Mouse (Mus musculus) embryonic facial prominence, embryonic 15.5 days (tissue): ENCODE results near the gene Rbm18. TPM values are rescaled to one million over a fixed set of nuclear protein-coding genes. Genes with fewer than 3 reads are reported as not detected.
"Not testable (repeated sequence)": the region's sequence is repeated elsewhere in the genome, so short reads cannot be mapped to it uniquely, and the experiment has no call there.

Source experiments
- ATAC-seq: fragments of 200-750 bp; cut with Nextera tagmentation; 2 replicates; pipeline ENCODE4 v1.8.0; 2017; ENCODE audit warnings: low read depth, moderate TSS enrichment; ENCODE audit not compliant: insufficient number of reproducible peaks, low FRiP score, low TSS enrichment
- H3K27ac ChIP-seq: fragments of 300-500 bp; sonication (generic); replicated peaks from 2 replicates; pipeline ENCODE4 v1.5.1; 2015; ENCODE audit warnings: mild to moderate bottlenecking, inconsistent platforms
- H3K27me3 ChIP-seq: fragments of 300-500 bp; sonication (generic); 2 replicates; pipeline ENCODE4 v1.6.1; 2015; ENCODE audit warnings: inconsistent platforms
- H3K36me3 ChIP-seq: fragments of 300-500 bp; sonication (generic); 2 replicates; pipeline ENCODE4 v1.6.1; 2015; ENCODE audit warnings: mild to moderate bottlenecking, inconsistent platforms
- H3K4me1 ChIP-seq: fragments of 300-500 bp; sonication (generic); 2 replicates; pipeline ENCODE4 v1.6.1; 2015; ENCODE audit warnings: inconsistent platforms
- H3K4me2 ChIP-seq: fragments of 300-500 bp; sonication (generic); replicated peaks from 2 replicates; pipeline ENCODE4 v1.6.1; 2015; ENCODE audit warnings: mild to moderate bottlenecking, inconsistent platforms
- H3K4me3 ChIP-seq: fragments of 300-500 bp; sonication (generic); replicated peaks from 2 replicates; pipeline ENCODE4 v1.5.1; 2015; ENCODE audit warnings: mild to moderate bottlenecking, inconsistent platforms
- H3K9ac ChIP-seq: fragments of 300-500 bp; sonication (generic); 2 replicates; pipeline ENCODE4 v1.6.1; 2015; ENCODE audit warnings: inconsistent platforms
- H3K9me3 ChIP-seq: fragments of 300-500 bp; sonication (generic); replicated peaks from 2 replicates; pipeline ENCODE4 v1.6.1; 2016; ENCODE audit warnings: inconsistent platforms
- WGBS: fragments of 180-500 bp; shearing (Covaris S2); methylation state at CpG from one replicate; pipeline ENCODE4 v1.1.7; 2015; 5-methylcytosine and 5-hydroxymethylcytosine counted together
- polyA plus RNA-seq: library from polyadenylated mRNA; unstranded; fragments of >200 nt; fragmentation: Nextera tagmentation; extraction: Ambion mirVana; gene quantifications from 2 replicates; pipeline ENCODE4 v1.2.1, GENCODE M21; 2015

The Rbm18 gene
- 73.3 and 78.7 TPM in 2 replicates for polyA plus RNA-seq

- ATAC-seq, result peak; percentile 96
- H3K36me3 ChIP-seq, result peaks cover 22% of the 10 kb centered on the region
- peaks cover 15% of the 10 kb centered on the region for H3K4me1 ChIP-seq
- H3K9me3 ChIP-seq, result no peaks in the 10 kb centered on the region
- H3K4me3 ChIP-seq, result peak within 1 kb of the TSS; percentile 74
- no peaks in the 10 kb centered on the region for H3K27me3 ChIP-seq
- peak within 1 kb of the TSS; percentile 87 for H3K27ac ChIP-seq
- H3K9ac ChIP-seq, result peak within 1 kb of the TSS; percentile 71
- peak within 1 kb of the TSS; percentile 61 for H3K4me2 ChIP-seq
- WGBS, result under 1% methylated on average over 50 of the region's 50 CpGs
Observed at GRCm38 (mm10) chr2:36136300-36136941, at the start of gene Rbm18, which contains the start of gene Mrrf. Rbm18 (minus strand) TSS chr2:36136773. Mrrf (plus strand) TSS chr2:36136389.

GRCm38 (mm10) chr2:36184876-36185275 is 48.3 kb upstream of the Rbm18 start:
- no peak; the same call in 1 of the 2 replicates for ATAC-seq
- no peaks in the 10 kb centered on the region for H3K27me3 ChIP-seq

GRCm38 (mm10) chr2:36184192-36184591 is 47.6 kb upstream of the Rbm18 start:
- Histone ChIP-seq H3K4me3 (no peak overlapping the region), H3K4me1 (peaks cover 14% of the 10 kb centered on the region; the same call in 1 of the 2 replicates), H3K27me3 (no peaks in the 10 kb centered on the region), H3K9ac (no peak overlapping the region), H3K9me3 (no peaks in the 10 kb centered on the region), H3K27ac (0 out of 2 replicates have a peak overlapping the region, but pooled peaks have one; percentile 40), H3K4me2 (no peak overlapping the region), H3K36me3 (peaks cover 8% of the 10 kb centered on the region; the same call in 1 of the 2 replicates)
- ATAC-seq, result no peak
- WGBS, result 82% methylated on average over 2 of the region's 2 CpGs

More at GRCm38 (mm10) chr2:36184876-36185275, 48.3 kb upstream of the Rbm18 start:
- H3K4me2 ChIP-seq, result no peak overlapping the region
- H3K9ac ChIP-seq, result no peak overlapping the region
- peak overlapping the region; percentile 40; the same call in 1 of the 2 replicates for H3K27ac ChIP-seq
- peaks cover 14% of the 10 kb centered on the region; the same call in 1 of the 2 replicates for H3K4me1 ChIP-seq
- H3K36me3 ChIP-seq, result 0 out of 2 replicates have a peak, but pooled peaks cover 6% of the 10 kb centered on the region
- no peak overlapping the region for H3K4me3 ChIP-seq
- 45% methylated on average over 6 of the region's 6 CpGs for WGBS
- H3K9me3 ChIP-seq, result no peaks in the 10 kb centered on the region

GRCm38 (mm10) chr2:36183278-36183677 is 46.7 kb upstream of the Rbm18 start:
- 38% methylated on average over 2 of the region's 2 CpGs for WGBS
- Histone ChIP-seq H3K27ac (peak overlapping the region; percentile 9; the same call in 1 of the 2 replicates), H3K9ac (no peak overlapping the region), H3K4me3 (no peak overlapping the region), H3K4me1 (peaks cover 14% of the 10 kb centered on the region; the same call in 1 of the 2 replicates), H3K9me3 (no peaks in the 10 kb centered on the region), H3K4me2 (no peak overlapping the region), H3K27me3 (no peaks in the 10 kb centered on the region), H3K36me3 (peaks cover 12% of the 10 kb centered on the region; the same call in 1 of the 2 replicates)
- ATAC-seq, result no peak

GRCm38 (mm10) chr2:36181587-36182368 is 45.2 kb upstream of the Rbm18 start:
- H3K4me1 ChIP-seq, result peaks cover 14% of the 10 kb centered on the region; the same call in 1 of the 2 replicates
- ATAC-seq, H3K4me3 ChIP-seq, H3K27ac ChIP-seq, H3K9ac ChIP-seq, H3K4me2 ChIP-seq, H3K9me3 ChIP-seq, H3K27me3 ChIP-seq: not testable (repeated sequence)
- peaks cover 18% of the 10 kb centered on the region; the same call in 1 of the 2 replicates for H3K36me3 ChIP-seq
- 72% methylated on average over 4 of the region's 4 CpGs for WGBS

GRCm38 (mm10) chr2:36179487-36179886 is 42.9 kb upstream of the Rbm18 start:
- 57% methylated on average over 3 of the region's 3 CpGs for WGBS

GRCm38 (mm10) chr2:36172574-36172973 is 36.0 kb upstream of the Rbm18 start:
- Histone ChIP-seq H3K4me1 (peaks cover 23% of the 10 kb centered on the region; the same call in 1 of the 2 replicates), H3K4me2 (no peak overlapping the region), H3K9ac (no peak overlapping the region), H3K36me3 (peaks cover 9% of the 10 kb centered on the region; the same call in 1 of the 2 replicates), H3K27me3 (no peaks in the 10 kb centered on the region), H3K27ac (0 out of 2 replicates have a peak overlapping the region, but pooled peaks have one; percentile 28), H3K4me3 (no peak overlapping the region), H3K9me3 (no peaks in the 10 kb centered on the region)
- ATAC-seq, result 0 out of 2 replicates have a peak, but pooled peaks have one; percentile 17
- 80% methylated on average over 3 of the region's 3 CpGs for WGBS

More at GRCm38 (mm10) chr2:36179487-36179886, 42.9 kb upstream of the Rbm18 start:
- peaks cover 12% of the 10 kb centered on the region; the same call in 1 of the 2 replicates for H3K4me1 ChIP-seq
- no peaks in the 10 kb centered on the region for H3K9me3 ChIP-seq
- H3K27ac ChIP-seq, result no peak overlapping the region
- no peak overlapping the region for H3K4me2 ChIP-seq
- peaks cover 19% of the 10 kb centered on the region; the same call in 1 of the 2 replicates for H3K36me3 ChIP-seq
- ATAC-seq, result no peak
- no peak overlapping the region for H3K9ac ChIP-seq
- H3K4me3 ChIP-seq, result no peak overlapping the region
- H3K27me3 ChIP-seq, result no peaks in the 10 kb centered on the region

GRCm38 (mm10) chr2:36172136-36172535 is 35.6 kb upstream of the Rbm18 start:
- no peaks in the 10 kb centered on the region for H3K27me3 ChIP-seq
- no peak overlapping the region for H3K4me2 ChIP-seq
- peak; percentile 78 for ATAC-seq
- no peak overlapping the region for H3K4me3 ChIP-seq
- peak overlapping the region; percentile 41; the same call in 1 of the 2 replicates for H3K27ac ChIP-seq
- no peaks in the 10 kb centered on the region for H3K9me3 ChIP-seq
- peaks cover 23% of the 10 kb centered on the region; the same call in 1 of the 2 replicates for H3K4me1 ChIP-seq
- peaks cover 4% of the 10 kb centered on the region; the same call in 1 of the 2 replicates for H3K36me3 ChIP-seq
- H3K9ac ChIP-seq, result no peak overlapping the region
- 31% methylated on average over 4 of the region's 4 CpGs for WGBS

GRCm38 (mm10) chr2:36169176-36169575 is 32.6 kb upstream of the Rbm18 start:
- ATAC-seq, result no peak
- Histone ChIP-seq H3K27ac (no peak overlapping the region), H3K27me3 (no peaks in the 10 kb centered on the region), H3K9me3 (no peaks in the 10 kb centered on the region), H3K9ac (no peak overlapping the region), H3K36me3 (no peaks in the 10 kb centered on the region), H3K4me1 (peaks cover 23% of the 10 kb centered on the region; the same call in 1 of the 2 replicates), H3K4me2 (no peak overlapping the region), H3K4me3 (no peak overlapping the region)
- WGBS, result 73% methylated on average over 4 of the region's 4 CpGs

- Histone ChIP-seq H3K9me3 (no peaks in the 10 kb centered on the region), H3K9ac (no peak overlapping the region), H3K36me3 (no peaks in the 10 kb centered on the region), H3K4me2 (no peak overlapping the region), H3K4me1 (peaks cover 19% of the 10 kb centered on the region; the same call in 1 of the 2 replicates), H3K27ac (no peak overlapping the region), H3K27me3 (no peaks in the 10 kb centered on the region), H3K4me3 (no peak overlapping the region)
- ATAC-seq, result no peak
- 86% methylated on average over 1 of the region's 1 CpGs for WGBS
Observed at GRCm38 (mm10) chr2:36167990-36168618, 31.5 kb upstream of the Rbm18 start.
